Mouse (Mus musculus): ENCODE data around the gene Myo1a.

- TF ChIP-seq CTCF (IDR thresholded peaks at IDR 0.05) (no peak), EP300 (IDR thresholded peaks at IDR 0.05) (no peak)
Measured at GRCm38 (mm10) chr10:127766564-127766963, 61.6 kb downstream of the Myo1a start.
